Mouse (Mus musculus) neural tube, embryonic 13.5 days (tissue): ENCODE results near the gene Selenoi. TPM values are rescaled to one million over a fixed set of nuclear protein-coding genes. Genes with fewer than 3 reads are reported as not detected.

Experiments used
- ATAC-seq: fragments of 200-750 bp; cut with Nextera tagmentation; 2 replicates; pipeline ENCODE4 v1.8.0; 2017; ENCODE audit warnings: low read depth, mild to moderate bottlenecking, moderate TSS enrichment, moderate library complexity
- H3K27ac ChIP-seq: fragments of 300-500 bp; sonication (generic); replicated peaks from 2 replicates; pipeline ENCODE4 v1.5.1; 2015; ENCODE audit warnings: moderate library complexity, mild to moderate bottlenecking, inconsistent platforms
- H3K27me3 ChIP-seq: fragments of 300-500 bp; sonication (generic); 2 replicates; pipeline ENCODE4 v1.6.1; 2015; ENCODE audit warnings: mild to moderate bottlenecking, inconsistent platforms
- H3K36me3 ChIP-seq: fragments of 300-500 bp; sonication (generic); 2 replicates; pipeline ENCODE4 v1.6.1; 2015; ENCODE audit warnings: mild to moderate bottlenecking, inconsistent platforms
- H3K4me1 ChIP-seq: fragments of 300-500 bp; sonication (generic); replicated peaks from 2 replicates; pipeline ENCODE4 v1.6.1; 2015; ENCODE audit warnings: inconsistent platforms
- H3K4me2 ChIP-seq: fragments of 300-500 bp; sonication (generic); 2 replicates; pipeline ENCODE4 v1.6.1; 2015; ENCODE audit warnings: inconsistent platforms, mild to moderate bottlenecking, moderate library complexity
- H3K4me3 ChIP-seq: fragments of 300-500 bp; sonication (generic); 2 replicates; pipeline ENCODE4 v1.5.1; 2015; ENCODE audit warnings: mild to moderate bottlenecking, inconsistent platforms
- H3K9ac ChIP-seq: fragments of 300-500 bp; sonication (generic); 2 replicates; pipeline ENCODE4 v1.6.1; 2015; ENCODE audit warnings: moderate library complexity, mild to moderate bottlenecking, inconsistent platforms
- H3K9me3 ChIP-seq: fragments of 300-500 bp; sonication (generic); 2 replicates; pipeline ENCODE4 v1.6.1; 2016; ENCODE audit warnings: inconsistent platforms
- WGBS: fragments of 180-500 bp; shearing (Covaris S2); methylation state at CpG from one replicate; pipeline ENCODE4 v1.1.7; 2015; 5-methylcytosine and 5-hydroxymethylcytosine counted together
- polyA plus RNA-seq: library from polyadenylated mRNA; unstranded; fragments of >200 nt; fragmentation: Nextera tagmentation; extraction: Ambion mirVana; gene quantifications from 2 replicates; pipeline ENCODE4 v1.2.1, GENCODE M21; 2015

Selenoi gene
- polyA plus RNA-seq, 1 experiment from 2014 or later, result 23.8 TPM

GRCm38 (mm10) chr5:30280864-30281263 is 48.5 kb downstream of the Selenoi start:
- Histone ChIP-seq H3K27me3 (no peaks in the 10 kb centered on the region), H3K4me3 (peak overlapping the region; percentile 49), H3K36me3 (no peaks in the 10 kb centered on the region), H3K9me3 (peaks cover 12% of the 10 kb centered on the region; the same call in 1 of the 2 replicates), H3K4me1 (peaks cover 9% of the 10 kb centered on the region; the same call in 1 of the 2 replicates), H3K4me2 (peak overlapping the region; percentile 65), H3K27ac (no peak overlapping the region), H3K9ac (peak overlapping the region; percentile 68; the same call in 1 of the 2 replicates)
- no peak for ATAC-seq
- 40% methylated on average over 9 of the region's 9 CpGs for WGBS

- Histone ChIP-seq H3K4me1 (peaks cover 9% of the 10 kb centered on the region; the same call in 1 of the 2 replicates), H3K36me3 (no peaks in the 10 kb centered on the region), H3K9me3 (peaks cover 12% of the 10 kb centered on the region; the same call in 1 of the 2 replicates), H3K27ac (no peak within 1 kb of the TSS), H3K4me3 (peak within 1 kb of the TSS; percentile 49), H3K4me2 (peak within 1 kb of the TSS; percentile 65), H3K9ac (peak within 1 kb of the TSS; percentile 68), H3K27me3 (no peaks in the 10 kb centered on the region)
- ATAC-seq, result peak; percentile 89
- WGBS, result 2% methylated on average over 26 of the region's 26 CpGs
These were observed 48.9 kb downstream of the Selenoi start, which contains the start of gene Drc1 for GRCm38 (mm10) chr5:30281291-30281732. Gene Drc1 (plus strand): TSS chr5:30281388.

- Histone ChIP-seq H3K4me2 (no peak overlapping the region), H3K4me1 (peaks cover 4% of the 10 kb centered on the region; the same call in 1 of the 2 replicates), H3K9ac (no peak overlapping the region), H3K27ac (no peak overlapping the region), H3K9me3 (peaks cover 12% of the 10 kb centered on the region; the same call in 1 of the 2 replicates), H3K36me3 (no peaks in the 10 kb centered on the region), H3K27me3 (no peaks in the 10 kb centered on the region), H3K4me3 (no peak overlapping the region)
- ATAC-seq, result no peak
- WGBS, result 77% methylated on average over 10 of the region's 10 CpGs
These were observed 53.8 kb downstream of the Selenoi start for GRCm38 (mm10) chr5:30285944-30286799.

GRCm38 (mm10) chr5:30287106-30287882 is 54.9 kb downstream of the Selenoi start:
- H3K4me1 ChIP-seq, result no peaks in the 10 kb centered on the region
- no peak overlapping the region for H3K27ac ChIP-seq
- ATAC-seq, result no peak
- no peak overlapping the region for H3K9ac ChIP-seq
- no peaks in the 10 kb centered on the region for H3K27me3 ChIP-seq
- H3K36me3 ChIP-seq, result no peaks in the 10 kb centered on the region
- H3K4me2 ChIP-seq, result no peak overlapping the region
- no peak overlapping the region for H3K4me3 ChIP-seq
- 80% methylated on average over 9 of the region's 9 CpGs for WGBS
- H3K9me3 ChIP-seq, result peaks cover 12% of the 10 kb centered on the region; the same call in 1 of the 2 replicates

Other genes with a start within 250 kb of the Selenoi start
- gene Il6, start 219.5 kb upstream of the Selenoi start, polyA plus RNA-seq, result not detected in 2 replicates
- gene Tyms, start 159.0 kb upstream of the Selenoi start, polyA plus RNA-seq, result 52.8 and 67.6 TPM in 2 replicates
- gene Garem2, start 127.4 kb upstream of the Selenoi start, polyA plus RNA-seq, result 15.6 and 17.2 TPM in 2 replicates
- 5.1 and 5.8 TPM in 2 replicates for gene 3110082J24Rik, start 126.5 kb upstream of the Selenoi start, polyA plus RNA-seq
- 82.3 and 87.1 TPM in 2 replicates for gene Hadha, start 77.4 kb upstream of the Selenoi start, polyA plus RNA-seq
- gene Hadhb, start 77.3 kb upstream of the Selenoi start, polyA plus RNA-seq, result 81.2 and 81.5 TPM in 2 replicates
- gene Adgrf3, start 26.9 kb upstream of the Selenoi start, polyA plus RNA-seq, result not detected in 2 replicates
- gene Drc1, start 48.8 kb downstream of the Selenoi start, polyA plus RNA-seq, result 2.6 and 2.7 TPM in 2 replicates
- 0.88 and 0.92 TPM in 2 replicates for gene Otof, start 229.4 kb downstream of the Selenoi start, polyA plus RNA-seq
- gene 1700001C02Rik, start 233.5 kb downstream of the Selenoi start, polyA plus RNA-seq, result not detected in 2 replicates